Mouse (Mus musculus) intestine, embryonic 16.5 days (tissue): Measurements from ENCODE around the gene Gse1. TPM values are rescaled to one million over a fixed set of nuclear protein-coding genes. Genes with fewer than 3 reads are reported as not detected.

Experiments used
- ATAC-seq: fragments of 200-750 bp; cut with Nextera tagmentation; 2 replicates; pipeline ENCODE4 v1.8.0; 2017; ENCODE audit warnings: moderate TSS enrichment, moderate library complexity
- H3K27ac ChIP-seq: fragments of 300-500 bp; sonication (generic); 2 replicates; pipeline ENCODE4 v1.5.1; 2014; ENCODE audit warnings: mild to moderate bottlenecking, low read length
- H3K27me3 ChIP-seq: fragments of 300-500 bp; sonication (generic); replicated peaks from 2 replicates; pipeline ENCODE4 v1.6.1; 2014; ENCODE audit warnings: low read length, control low read depth, mixed read lengths; ENCODE audit not compliant: control insufficient read depth, insufficient read depth
- H3K36me3 ChIP-seq: fragments of 300-500 bp; sonication (generic); 2 replicates; pipeline ENCODE4 v1.6.1; 2014; ENCODE audit warnings: low read length, control low read depth; ENCODE audit not compliant: control insufficient read depth, insufficient read depth
- H3K4me1 ChIP-seq: fragments of 300-500 bp; sonication (generic); 2 replicates; pipeline ENCODE4 v1.6.1; 2014; ENCODE audit warnings: low read length, control low read depth, mixed read lengths; ENCODE audit not compliant: control insufficient read depth, insufficient read depth
- H3K4me2 ChIP-seq: fragments of 300-500 bp; sonication (generic); 2 replicates; pipeline ENCODE4 v1.6.1; 2014; ENCODE audit warnings: low read depth, low read length, control low read depth
- H3K4me3 ChIP-seq: fragments of 300-500 bp; sonication (generic); 2 replicates; pipeline ENCODE4 v1.5.1; 2014; ENCODE audit warnings: mild to moderate bottlenecking, low read length
- H3K9ac ChIP-seq: fragments of 300-500 bp; sonication (generic); 2 replicates; pipeline ENCODE4 v1.6.1; 2014; ENCODE audit warnings: low read depth, low read length
- H3K9me3 ChIP-seq: fragments of 300-500 bp; sonication (generic); 2 replicates; pipeline ENCODE4 v1.6.1; 2016; ENCODE audit warnings: low read length, control low read depth; ENCODE audit not compliant: control insufficient read depth
- WGBS: fragments of 180-500 bp; shearing (Covaris S2); extraction: QIAGEN DNeasy Blood & Tissue Kit; methylation state at CpG from one replicate; pipeline ENCODE4 v1.1.7; 2014; 5-methylcytosine and 5-hydroxymethylcytosine counted together
- polyA plus RNA-seq: library from polyadenylated mRNA; unstranded; fragments of >200 nt; fragmentation: Nextera tagmentation; extraction: Ambion mirVana; gene quantifications from 2 replicates; pipeline ENCODE4 v1.2.1, GENCODE M21; 2015

The Gse1 gene
- polyA plus RNA-seq, 1 experiment from 2014 or later, result 7.3 TPM

DNA sequence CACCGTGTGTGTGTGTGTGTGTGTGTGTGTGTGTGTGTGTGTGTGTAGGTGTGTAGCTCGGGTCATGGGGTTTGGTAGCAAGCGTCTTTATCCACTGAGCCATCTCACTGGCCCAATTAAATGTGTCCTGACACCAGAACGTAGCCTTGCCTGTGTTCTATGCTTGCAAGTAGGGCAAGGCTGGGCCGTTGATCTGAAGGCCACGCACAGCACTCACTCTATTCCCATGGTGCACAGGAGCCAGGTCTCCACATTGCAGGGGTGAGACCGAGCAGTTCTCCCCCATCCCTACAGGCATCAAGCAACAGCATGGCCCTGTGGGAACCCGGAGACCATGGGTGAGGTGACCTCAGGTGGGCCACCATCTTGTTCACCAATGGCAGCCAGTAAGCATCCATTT lies 194.0 kb downstream of the Gse1 start:
- WGBS, result 84% methylated on average over 8 of the region's 8 CpGs
- Histone ChIP-seq H3K9me3 (no peaks in the 10 kb centered on the region), H3K4me2 (no peak overlapping the region), H3K27ac (no peak overlapping the region), H3K36me3 (no peaks in the 10 kb centered on the region), H3K4me1 (peaks cover 63% of the 10 kb centered on the region), H3K27me3 (no peaks in the 10 kb centered on the region), H3K4me3 (no peak overlapping the region), H3K9ac (no peak overlapping the region)
- ATAC-seq, result no peak

DNA sequence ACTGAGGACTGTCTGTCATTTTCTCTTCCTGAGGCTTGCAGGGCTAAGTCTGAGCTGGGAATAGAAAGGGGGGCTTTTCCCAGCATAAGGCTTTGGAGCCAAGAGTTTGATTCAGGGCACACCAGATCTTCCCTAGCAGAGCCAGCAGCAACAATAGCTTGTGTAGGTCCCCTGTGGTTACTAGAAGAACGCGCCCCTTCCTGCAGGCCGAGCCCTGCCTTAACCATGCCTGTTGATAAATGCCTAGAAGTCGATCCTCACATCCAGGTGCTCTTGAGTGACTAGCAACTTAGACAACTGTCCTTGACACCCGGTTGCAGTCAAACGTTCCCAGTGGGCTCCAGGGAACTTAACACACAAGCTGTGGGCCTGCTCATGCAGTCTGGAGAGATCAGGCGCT lies 195.3 kb downstream of the Gse1 start:
- H3K4me1 ChIP-seq, result peaks cover 56% of the 10 kb centered on the region
- H3K27ac ChIP-seq, result no peak overlapping the region
- no peak overlapping the region for H3K9ac ChIP-seq
- H3K4me3 ChIP-seq, result no peak overlapping the region
- no peak for ATAC-seq
- H3K27me3 ChIP-seq, result no peaks in the 10 kb centered on the region
- H3K9me3 ChIP-seq, result no peaks in the 10 kb centered on the region
- no peaks in the 10 kb centered on the region for H3K36me3 ChIP-seq
- no peak overlapping the region for H3K4me2 ChIP-seq
- WGBS, result 56% methylated on average over 7 of the region's 7 CpGs

GRCm38 (mm10) chr8:120424829-120425198 lies 196.6 kb downstream of the Gse1 start:
- H3K4me3 ChIP-seq, result no peak overlapping the region
- 43% methylated on average over 4 of the region's 4 CpGs for WGBS
- peak overlapping the region; percentile 33 for H3K27ac ChIP-seq
- ATAC-seq, result no peak
- no peaks in the 10 kb centered on the region for H3K36me3 ChIP-seq
- H3K27me3 ChIP-seq, result no peaks in the 10 kb centered on the region
- H3K9me3 ChIP-seq, result no peaks in the 10 kb centered on the region
- H3K4me2 ChIP-seq, result no peak overlapping the region
- peak overlapping the region; percentile 48 for H3K9ac ChIP-seq
- H3K4me1 ChIP-seq, result peaks cover 56% of the 10 kb centered on the region

- H3K9ac ChIP-seq, result 0 out of 2 replicates have a peak overlapping the region, but pooled peaks have one; percentile 15
Observed at GRCm38 (mm10) chr8:120425199-120425941, 197.1 kb downstream of the Gse1 start.

GRCm38 (mm10) chr8:120426105-120426504 lies 197.8 kb downstream of the Gse1 start:
- H3K27ac ChIP-seq, result 0 out of 2 replicates have a peak overlapping the region, but pooled peaks have one; percentile 10
- no peak overlapping the region for H3K4me2 ChIP-seq
- no peaks in the 10 kb centered on the region for H3K27me3 ChIP-seq
- no peaks in the 10 kb centered on the region for H3K36me3 ChIP-seq
- 57% methylated on average over 1 of the region's 1 CpGs for WGBS
- no peak for ATAC-seq
- no peaks in the 10 kb centered on the region for H3K9me3 ChIP-seq
- H3K4me1 ChIP-seq, result peaks cover 53% of the 10 kb centered on the region
- no peak overlapping the region for H3K9ac ChIP-seq
- H3K4me3 ChIP-seq, result no peak overlapping the region

More at GRCm38 (mm10) chr8:120425199-120425941, 197.1 kb downstream of the Gse1 start:
- Histone ChIP-seq H3K27ac (peak overlapping the region; percentile 37), H3K9me3 (no peaks in the 10 kb centered on the region), H3K36me3 (no peaks in the 10 kb centered on the region), H3K27me3 (no peaks in the 10 kb centered on the region), H3K4me3 (no peak overlapping the region), H3K4me2 (no peak overlapping the region), H3K4me1 (peaks cover 56% of the 10 kb centered on the region)
- WGBS, result 38% methylated on average over 8 of the region's 8 CpGs
- ATAC-seq, result peak; percentile 61

DNA sequence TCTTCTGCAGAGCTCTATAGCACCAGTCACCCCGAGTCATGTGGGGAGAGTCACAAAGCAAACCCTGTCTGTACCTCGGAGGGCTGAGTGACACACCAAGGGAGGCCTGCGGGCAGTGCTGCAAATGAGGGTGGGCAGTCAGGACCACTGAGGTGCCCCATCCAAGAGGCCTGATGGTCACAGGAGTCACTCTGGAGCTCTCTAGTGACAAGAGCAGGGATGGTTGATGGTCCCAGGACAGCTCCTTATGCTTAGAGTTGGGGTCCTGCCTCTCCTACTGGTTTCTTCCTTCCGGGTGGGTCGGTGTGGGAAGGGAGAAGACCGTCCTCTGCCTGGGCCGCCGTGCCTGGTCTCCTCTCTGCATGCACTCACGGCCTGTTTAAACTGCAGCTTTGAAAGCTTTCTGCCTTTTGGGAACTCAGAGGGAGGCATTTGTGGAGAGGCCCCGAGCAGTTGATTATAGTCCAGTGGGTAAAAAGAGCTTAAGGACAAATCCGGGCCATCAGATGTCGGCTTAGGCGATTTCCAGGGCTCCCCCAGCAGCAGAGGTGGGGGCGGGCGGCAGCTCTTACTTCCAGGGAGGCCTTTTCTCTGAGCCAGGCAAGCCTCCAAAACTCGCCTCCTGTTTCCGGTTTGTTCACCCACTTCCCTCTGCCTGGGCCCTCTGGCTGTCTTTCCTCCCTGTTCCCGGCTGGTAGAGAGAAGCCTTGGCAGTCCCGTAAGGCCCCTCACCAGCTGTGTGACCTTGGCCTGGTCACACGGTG lies 198.5 kb downstream of the Gse1 start:
- Histone ChIP-seq H3K4me3 (no peak overlapping the region), H3K27me3 (no peaks in the 10 kb centered on the region), H3K4me1 (peaks cover 46% of the 10 kb centered on the region), H3K4me2 (no peak overlapping the region), H3K9me3 (no peaks in the 10 kb centered on the region), H3K27ac (peak overlapping the region; percentile 48), H3K9ac (peak overlapping the region; percentile 15; the same call in 1 of the 2 replicates), H3K36me3 (no peaks in the 10 kb centered on the region)
- 47% methylated on average over 20 of the region's 20 CpGs for WGBS
- no peak for ATAC-seq

- Histone ChIP-seq H3K27ac (no peak overlapping the region), H3K4me2 (no peak overlapping the region), H3K4me3 (no peak overlapping the region), H3K36me3 (no peaks in the 10 kb centered on the region; the same call in 1 of the 2 replicates), H3K9me3 (0 out of 2 replicates have a peak, but pooled peaks cover under 1% of the 10 kb centered on the region), H3K27me3 (no peaks in the 10 kb centered on the region), H3K9ac (no peak overlapping the region), H3K4me1 (peaks cover 38% of the 10 kb centered on the region)
- 82% methylated on average over 5 of the region's 5 CpGs for WGBS
- no peak for ATAC-seq
Observed at GRCm38 (mm10) chr8:120428492-120428891, 200.2 kb downstream of the Gse1 start.

- H3K4me1 ChIP-seq, result peaks cover 32% of the 10 kb centered on the region
- no peak for ATAC-seq
- 100% methylated on average over 1 of the region's 1 CpGs for WGBS
Observed at GRCm38 (mm10) chr8:120429116-120429515, 200.9 kb downstream of the Gse1 start.

DNA sequence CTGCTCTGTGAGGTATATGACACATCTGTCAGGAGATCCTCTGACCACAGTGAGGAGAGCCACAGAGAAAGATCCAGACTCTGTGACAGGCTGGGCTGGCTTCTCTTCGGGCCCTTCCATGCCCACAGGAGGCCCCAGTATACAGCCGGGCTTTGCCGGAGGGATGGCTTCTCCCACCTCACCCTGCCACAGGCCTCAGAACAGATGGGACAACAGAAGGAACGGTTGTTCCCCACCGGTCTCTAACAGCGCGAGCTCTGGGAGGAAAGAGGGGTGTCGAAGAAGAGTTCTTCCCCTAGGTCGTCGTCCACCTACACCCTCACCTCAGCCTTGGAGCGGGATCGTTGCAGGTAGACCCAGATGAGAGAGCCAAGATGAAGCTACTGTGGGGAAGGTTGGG lies 202.8 kb downstream of the Gse1 start:
- ATAC-seq, result no peak
- H3K4me2 ChIP-seq, result no peak overlapping the region
- H3K27me3 ChIP-seq, result no peaks in the 10 kb centered on the region
- H3K36me3 ChIP-seq, result no peaks in the 10 kb centered on the region; the same call in 1 of the 2 replicates
- no peak overlapping the region for H3K4me3 ChIP-seq
- H3K27ac ChIP-seq, result no peak overlapping the region
- H3K9ac ChIP-seq, result no peak overlapping the region
- H3K9me3 ChIP-seq, result peaks cover 5% of the 10 kb centered on the region; the same call in 1 of the 2 replicates
- WGBS, result 85% methylated on average over 12 of the region's 12 CpGs
- peaks cover 14% of the 10 kb centered on the region for H3K4me1 ChIP-seq

More at GRCm38 (mm10) chr8:120429116-120429515, 200.9 kb downstream of the Gse1 start:
- no peak overlapping the region for H3K27ac ChIP-seq
- no peak overlapping the region for H3K9ac ChIP-seq
- peaks cover 5% of the 10 kb centered on the region; the same call in 1 of the 2 replicates for H3K9me3 ChIP-seq
- no peaks in the 10 kb centered on the region for H3K27me3 ChIP-seq
- no peak overlapping the region for H3K4me3 ChIP-seq
- H3K36me3 ChIP-seq, result no peaks in the 10 kb centered on the region; the same call in 1 of the 2 replicates
- no peak overlapping the region for H3K4me2 ChIP-seq
